Mouse (Mus musculus) megakaryocyte, embryonic 14.5 days (primary cell): ENCODE results near the gene Ptpn21.

Experiments
- FLI1 ChIP-seq: IDR thresholded peaks from 2 replicates; pipeline ENCODE4 v1.6.1; 2012; ENCODE audit warnings: low read length, inconsistent platforms, mixed read lengths
- GATA1 ChIP-seq: IDR thresholded peaks from 3 replicates; pipeline ENCODE4 v1.6.1; 2012; ENCODE audit warnings: mixed read lengths, low read length, inconsistent platforms, borderline replicate concordance

- TF ChIP-seq FLI1 = no peak
- TF ChIP-seq GATA1 = no peak
Measured at GRCm38 (mm10) chr12:98737801-98738350, 671 bp upstream of the Ptpn21 start.
